In the genomic region with DNA sequence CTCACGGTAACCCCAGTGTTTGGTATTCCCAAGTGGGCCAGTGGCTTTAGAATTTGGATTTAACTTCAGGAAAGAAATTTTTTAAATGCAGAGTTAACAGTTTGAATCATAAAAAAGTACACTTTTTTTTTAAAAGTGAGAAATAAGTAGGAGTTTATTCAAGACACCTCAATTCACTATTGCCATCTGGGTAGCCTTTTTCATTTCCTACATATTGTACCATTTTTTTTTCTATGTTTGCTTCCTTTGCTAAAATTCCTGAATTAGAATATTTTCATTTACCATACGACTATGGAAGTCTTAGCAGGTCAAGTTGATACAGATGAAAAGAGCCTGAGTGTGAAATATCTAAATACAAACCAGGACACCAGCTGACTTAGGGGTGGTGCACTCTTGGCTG, we compare ENCODE assay signal across 20 mouse cellular contexts.
DNase-seq lines count a peak whose midpoint lies in the region; ATAC-seq lines count a peak whose summit lies in the region.
"Had no signal": no experiment of that assay in that cellular context is flagged by ENCODE, and none has a peak within 500 bp of the region (broad histone marks: within the 10 kb centered on the region; RNA-seq: fewer than 3 reads in every experiment).

No protein-coding gene starts in this region.

- no peak for DNase-seq in frontal cortex, postnatal 36 days (ENCODE audit: low spot score in 2 of 2)
- peak; percentile 51 for DNase-seq in brain, adult 2 months (ENCODE audit: low read depth, low spot score)
- DNase-seq in telencephalon, adult 2 months (ENCODE audit: low read depth, low spot score), result peak; percentile 50
- no peak for DNase-seq in kidney, postnatal 25 days
- DNase-seq in lung, postnatal 36 days, result no peak
- DNase-seq: adrenal gland, adult 2 months; adrenal gland, adult 8-10 months; adrenal gland, postnatal 10 days; adrenal gland, postnatal 14 days; adrenal gland, postnatal 25 days; adrenal gland, postnatal 36 days; B cell, adult 2 months; cerebellum, adult 11 months; cerebellum, adult 11-12 months; cerebellum, adult 18-20 months; cerebellum, adult 2 months had no signal

- ATAC-seq in frontal cortex, adult (ENCODE audit: low TSS enrichment), result peak; percentile 58
- ATAC-seq: activated CD4-positive, CD25-positive, alpha-beta regulatory T cell, adult 4 months; CD4-positive, CD25-positive, alpha-beta regulatory T cell, adult 4 months; Patski had no signal

Comparison
In these comparisons a context has a peak if more than half of its experiments do, and no peak if none do; other contexts are left out.
1. DNase-seq: peak in brain, adult 2 months (single experiment) and telencephalon, adult 2 months (single experiment); none in frontal cortex, postnatal 36 days (0 of 2), kidney, postnatal 25 days (0 of 2) and lung, postnatal 36 days (single experiment).